Mouse (Mus musculus) layer of hippocampus, adult 9-10 months (tissue): ENCODE measurements at regions not wholly inside any gene's neighbourhood (a gene's known extent, or its start where the extent isn't known, plus 50 kb on each side); places are given as distances from the start of the nearest gene placed in this dataset.

Source experiments
- DNase-seq: peaks from one replicate; pipeline ENCODE4 v3.0.0; 2022; ENCODE audit warnings: low spot score

GRCm38 (mm10) chr1:186376906-186377623 lies 260.0 kb upstream of the Lyplal1 start:
- no peak for DNase-seq

GRCm38 (mm10) chr1:186374009-186374649 lies 257.0 kb upstream of the Lyplal1 start:
- no peak for DNase-seq

GRCm38 (mm10) chr1:186373386-186373785 lies 256.3 kb upstream of the Lyplal1 start:
- no peak for DNase-seq

GRCm38 (mm10) chr1:186372770-186373353 lies 255.8 kb upstream of the Lyplal1 start:
- DNase-seq = no peak

GRCm38 (mm10) chr1:186363356-186363755 lies 246.2 kb upstream of the Lyplal1 start:
- DNase-seq = no peak

GRCm38 (mm10) chr1:186358011-186358670 lies 241.0 kb upstream of the Lyplal1 start:
- no peak for DNase-seq

GRCm38 (mm10) chr1:186354742-186355141 lies 237.6 kb upstream of the Lyplal1 start:
- no peak for DNase-seq

GRCm38 (mm10) chr1:186354072-186354471 lies 237.0 kb upstream of the Lyplal1 start:
- no peak for DNase-seq

- no peak for DNase-seq
These were observed 233.3 kb upstream of the Lyplal1 start for GRCm38 (mm10) chr1:186350381-186350780.

GRCm38 (mm10) chr1:186349966-186350365 lies 232.9 kb upstream of the Lyplal1 start:
- no peak for DNase-seq

GRCm38 (mm10) chr1:186347413-186348147 lies 230.5 kb upstream of the Lyplal1 start:
- DNase-seq = no peak

GRCm38 (mm10) chr1:186345449-186345848 lies 228.3 kb upstream of the Lyplal1 start:
- DNase-seq = no peak

GRCm38 (mm10) chr1:186342931-186343506 lies 225.9 kb upstream of the Lyplal1 start:
- no peak for DNase-seq

GRCm38 (mm10) chr1:186342391-186342790 lies 225.3 kb upstream of the Lyplal1 start:
- no peak for DNase-seq

GRCm38 (mm10) chr1:186341878-186342277 lies 224.8 kb upstream of the Lyplal1 start:
- DNase-seq = no peak

- no peak for DNase-seq
These were observed 223.6 kb upstream of the Lyplal1 start for GRCm38 (mm10) chr1:186340701-186341100.

- DNase-seq = no peak
These were observed 200.2 kb upstream of the Lyplal1 start for GRCm38 (mm10) chr1:186317285-186317684.

- no peak for DNase-seq
These were observed 197.1 kb upstream of the Lyplal1 start for GRCm38 (mm10) chr1:186314180-186314579.

GRCm38 (mm10) chr1:186312698-186313097 lies 195.6 kb upstream of the Lyplal1 start:
- no peak for DNase-seq

- no peak for DNase-seq
These were observed 194.9 kb upstream of the Lyplal1 start for GRCm38 (mm10) chr1:186312008-186312407.

- DNase-seq = no peak
These were observed 190.5 kb upstream of the Lyplal1 start for GRCm38 (mm10) chr1:186307627-186308026.

GRCm38 (mm10) chr1:186297464-186297863 lies 180.4 kb upstream of the Lyplal1 start:
- DNase-seq = no peak
